Mouse (Mus musculus) testis, adult 2 months (tissue): ENCODE results near the gene Casq2.

Experiments
- CTCF ChIP-seq: fragments of 200-500 bp; IDR thresholded peaks from 2 replicates; pipeline ENCODE4 v1.5.1; 2012; ENCODE audit warnings: low read depth, mild to moderate bottlenecking, inconsistent platforms, low read length, moderate library complexity; ENCODE audit not compliant: control insufficient read depth, insufficient read depth, insufficient replicate concordance
- POLR2A ChIP-seq: fragments of 200-500 bp; IDR thresholded peaks from 2 replicates; pipeline ENCODE4 v1.6.1; 2012; ENCODE audit warnings: low read depth, mild to moderate bottlenecking, inconsistent platforms, low read length, moderate library complexity; ENCODE audit not compliant: control insufficient read depth

GRCm38 (mm10) chr3:102125546-102125945 lies 39.3 kb downstream of the Casq2 start:
- TF ChIP-seq CTCF: no peak
- TF ChIP-seq POLR2A: no peak
